Mouse (Mus musculus): ENCODE data around the gene Serpinb1a.
"Not testable (repeated sequence)": the region's sequence is repeated elsewhere in the genome, so short reads cannot be mapped to it uniquely, and the experiment has no call there.

The Serpinb1a gene

DNA sequence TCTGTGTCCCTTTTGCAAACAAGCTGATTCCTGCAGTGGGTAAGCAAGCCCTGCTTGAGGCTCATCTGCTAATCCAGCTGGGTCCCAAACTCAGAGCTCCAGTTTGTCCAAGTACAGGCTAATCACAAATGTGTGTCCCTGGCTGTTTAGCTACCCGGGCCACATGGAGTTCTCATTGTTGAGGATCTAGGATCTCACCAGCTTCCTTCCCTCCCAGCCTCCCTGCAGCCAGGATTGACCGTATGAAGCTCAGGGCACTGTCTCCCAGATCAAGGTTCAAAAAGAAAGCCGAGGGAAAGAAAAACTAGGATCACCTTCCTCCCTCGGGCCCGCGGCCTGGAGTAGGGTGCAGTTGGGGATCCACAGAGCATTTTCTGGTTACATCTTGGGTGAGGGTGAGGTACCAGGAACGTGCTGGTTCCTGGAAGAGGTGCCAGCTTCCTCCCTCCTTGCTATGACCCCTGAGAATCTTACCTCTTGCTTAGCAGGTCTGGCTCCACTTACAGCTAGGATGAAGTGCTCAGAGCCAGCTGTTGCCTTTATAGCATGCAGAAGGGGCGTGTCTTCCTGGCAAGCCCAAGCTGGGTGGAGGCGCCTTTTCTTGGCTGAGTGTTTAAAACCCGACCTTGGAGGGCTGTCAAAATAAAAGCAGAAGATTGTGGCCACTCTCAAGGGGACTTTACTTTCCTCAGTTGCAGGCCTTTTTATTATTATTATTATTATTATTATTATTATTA is at the start of gene Serpinb1a:
Gene Serpinb1a, minus strand, starts transcription at position 518 of the 737 bp plus-strand sequence.
- no peak for DNase-seq (ENCODE audit: low read depth, low spot score)

DNA sequence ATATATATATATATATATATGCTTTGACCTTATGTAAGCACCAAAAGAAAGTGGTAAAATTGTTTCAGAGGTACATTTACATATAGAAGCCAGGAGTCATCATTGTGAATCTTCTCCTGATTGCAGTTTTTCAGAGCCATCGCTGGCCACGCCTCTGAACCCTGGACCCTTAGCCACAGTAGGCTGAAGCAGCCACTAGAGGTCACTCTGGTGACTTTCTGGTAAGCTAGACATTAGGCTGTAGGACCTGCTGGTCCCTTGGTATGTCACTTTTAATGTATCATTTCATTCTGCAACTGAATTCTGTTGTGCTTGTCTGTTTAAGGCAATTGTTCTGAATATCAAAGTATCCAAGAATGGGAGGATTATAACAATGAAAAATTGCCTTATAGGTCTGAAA is 49.7 kb upstream of the Serpinb1a start:
- DNase-seq (ENCODE audit: low read depth, low spot score), result peak; percentile 78

DNA sequence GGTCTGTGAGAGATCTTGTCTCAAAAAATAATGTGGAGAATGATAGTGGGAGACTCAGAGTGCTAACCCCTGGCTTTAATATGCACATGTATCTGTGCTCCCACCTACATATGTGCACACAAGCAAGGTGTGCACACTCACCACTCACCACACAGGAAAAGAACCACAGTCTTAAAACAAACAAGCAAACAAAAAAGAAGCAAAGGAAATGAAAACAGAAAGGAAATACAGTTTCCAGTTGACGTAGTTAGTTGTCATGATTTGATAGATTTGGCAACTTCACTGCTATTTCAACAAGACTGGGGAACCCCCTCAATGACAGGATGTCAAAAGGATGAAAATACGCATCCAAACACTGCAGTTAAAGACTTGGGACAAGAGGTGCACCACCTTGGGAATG is 48.1 kb upstream of the Serpinb1a start:
- not testable (repeated sequence) for DNase-seq (ENCODE audit: low read depth, low spot score)

DNA sequence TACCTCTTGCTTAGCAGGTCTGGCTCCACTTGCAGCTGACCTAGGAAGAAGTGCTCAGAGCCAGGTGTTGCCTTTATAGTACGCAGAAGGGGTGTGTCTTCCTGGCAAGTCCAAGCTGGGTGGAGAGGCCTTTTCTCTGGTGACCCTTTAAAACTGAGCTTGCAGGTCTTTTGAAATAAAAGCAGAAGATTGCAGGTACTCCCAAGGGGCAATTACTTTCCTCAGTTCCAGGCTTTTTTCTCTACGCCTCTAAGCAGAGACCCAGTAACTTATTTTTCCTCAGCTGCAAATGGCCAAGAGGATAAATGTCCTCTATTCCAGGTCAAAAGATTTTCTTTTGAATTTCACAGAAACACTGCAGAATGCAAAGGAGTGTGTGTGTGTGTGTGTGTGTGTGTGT is 47.1 kb upstream of the Serpinb1a start, which contains the start of gene Serpinb1c:
Gene Serpinb1c, minus strand, starts transcription at position 101 of the 400 bp plus-strand sequence.
- DNase-seq (ENCODE audit: low read depth, low spot score), result no peak

DNA sequence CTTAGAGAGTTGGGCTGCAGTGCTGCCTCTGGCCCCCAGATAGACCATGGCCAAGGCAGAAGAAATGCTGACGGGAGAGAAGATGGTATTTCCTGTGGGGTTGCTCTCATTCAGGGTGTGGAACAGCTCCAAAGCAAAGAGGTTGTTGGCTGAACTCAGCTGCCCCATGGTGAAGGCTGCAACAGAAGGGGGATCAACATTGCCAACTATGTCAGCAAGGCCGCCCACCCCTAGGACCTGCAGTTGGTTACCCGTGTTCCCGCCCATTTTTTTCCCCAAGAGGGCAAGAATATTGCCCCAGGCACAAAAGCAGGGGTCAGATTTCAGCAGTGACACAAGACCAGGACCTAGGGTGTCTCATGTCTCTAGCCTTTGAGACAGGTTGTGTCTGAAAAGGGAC is 45.9 kb upstream of the Serpinb1a start:
- DNase-seq (ENCODE audit: low read depth, low spot score), result no peak

DNA sequence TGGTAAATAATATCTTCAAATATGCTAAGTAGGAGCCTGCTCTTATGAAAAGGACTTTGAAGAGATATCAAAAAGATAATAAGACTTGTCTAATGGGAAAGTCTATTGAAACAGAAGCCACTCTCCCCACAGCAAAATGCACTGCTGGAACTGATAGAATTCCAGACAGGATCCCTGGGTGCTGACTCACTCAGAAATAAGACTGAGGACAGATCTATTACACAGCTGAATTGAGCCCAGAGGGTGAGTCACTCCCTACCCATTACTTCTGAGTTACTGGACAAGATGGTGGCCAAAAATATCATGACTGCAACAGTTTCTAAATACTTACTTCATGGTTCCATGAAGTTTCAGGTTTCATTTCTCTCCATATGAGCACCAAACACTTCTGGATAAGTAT is 33.8 kb upstream of the Serpinb1a start:
- no peak for DNase-seq (ENCODE audit: low read depth, low spot score)

DNA sequence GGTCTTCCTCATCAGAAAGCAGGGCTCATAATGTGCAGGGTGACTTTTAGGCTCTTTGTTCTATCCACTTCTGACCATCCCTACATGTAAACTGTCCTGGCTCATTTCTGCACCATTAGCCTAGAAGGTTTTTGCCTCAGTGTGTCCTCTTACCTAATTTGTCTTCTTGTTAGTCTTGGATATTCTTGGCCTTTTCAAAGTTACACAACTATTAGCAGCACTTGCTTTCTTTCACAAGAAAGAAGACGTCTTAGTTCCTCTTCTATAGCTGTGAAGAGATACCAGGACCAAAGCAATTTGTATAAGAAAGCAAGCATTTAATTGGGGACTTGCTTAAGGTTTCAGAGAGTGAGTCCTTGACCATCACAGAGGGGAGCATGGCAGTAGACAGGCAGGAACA is 22.9 kb upstream of the Serpinb1a start:
- no peak for DNase-seq (ENCODE audit: low read depth, low spot score)

DNA sequence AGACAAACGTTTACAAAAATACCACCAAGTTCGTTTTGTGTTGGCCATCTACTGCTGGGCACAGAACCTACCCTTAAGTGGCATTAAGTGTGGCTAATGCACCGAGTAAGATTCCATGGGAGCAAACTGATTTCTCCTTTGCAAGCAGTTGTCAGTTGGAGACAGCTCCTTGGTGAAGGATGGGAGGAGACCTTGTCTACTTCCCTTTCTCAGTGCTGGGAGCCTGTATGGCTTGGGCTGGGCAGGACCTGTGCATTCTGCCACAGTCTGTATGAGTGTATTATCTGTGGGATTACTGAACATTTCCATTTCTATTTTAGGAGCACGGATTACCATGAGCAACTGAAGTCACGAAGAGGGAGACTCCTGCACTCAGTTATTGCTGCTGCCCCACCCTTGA is 17.9 kb upstream of the Serpinb1a start:
- DNase-seq (ENCODE audit: low read depth, low spot score), result no peak

DNA sequence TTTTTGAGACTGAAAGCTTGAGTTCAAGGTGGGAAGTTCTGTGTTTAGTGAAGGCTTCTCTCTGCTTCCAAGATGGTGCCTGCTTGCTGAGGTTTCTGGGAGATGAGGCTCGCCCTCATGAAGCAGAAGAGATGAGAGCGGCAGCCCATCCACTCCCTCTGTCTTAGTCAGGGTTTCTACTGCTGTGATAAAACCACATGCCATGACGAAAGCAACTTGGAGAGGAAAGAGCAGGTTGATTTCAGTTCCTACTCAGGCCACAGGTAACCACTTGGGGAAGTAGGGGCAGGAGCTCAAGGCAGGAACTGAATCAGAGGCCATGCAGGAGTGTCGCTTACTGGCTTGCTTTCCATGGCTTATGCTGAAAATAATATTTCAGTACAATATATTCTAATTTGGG is 17.2 kb upstream of the Serpinb1a start:
- DNase-seq (ENCODE audit: low read depth, low spot score), result peak; percentile 53

DNA sequence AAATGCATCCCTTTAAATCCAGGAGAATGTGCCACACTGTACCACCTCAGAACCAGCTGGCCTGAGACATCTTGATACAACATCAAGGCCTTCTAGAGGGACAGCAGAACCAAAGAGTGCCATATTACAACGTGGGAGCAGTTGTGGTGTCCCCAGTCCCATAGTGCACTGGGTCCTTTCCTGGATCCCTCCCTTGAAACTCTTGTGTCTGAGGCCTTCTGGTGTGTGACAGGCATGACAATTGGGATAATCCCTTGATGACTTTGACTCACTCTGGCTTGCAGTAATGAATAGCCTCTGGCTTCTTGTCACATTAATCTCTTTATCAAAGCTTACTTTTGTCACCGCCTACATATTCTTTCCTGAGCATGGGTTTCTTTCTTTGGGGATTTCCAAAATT is 16.0 kb upstream of the Serpinb1a start:
- no peak for DNase-seq (ENCODE audit: low read depth, low spot score)

DNA sequence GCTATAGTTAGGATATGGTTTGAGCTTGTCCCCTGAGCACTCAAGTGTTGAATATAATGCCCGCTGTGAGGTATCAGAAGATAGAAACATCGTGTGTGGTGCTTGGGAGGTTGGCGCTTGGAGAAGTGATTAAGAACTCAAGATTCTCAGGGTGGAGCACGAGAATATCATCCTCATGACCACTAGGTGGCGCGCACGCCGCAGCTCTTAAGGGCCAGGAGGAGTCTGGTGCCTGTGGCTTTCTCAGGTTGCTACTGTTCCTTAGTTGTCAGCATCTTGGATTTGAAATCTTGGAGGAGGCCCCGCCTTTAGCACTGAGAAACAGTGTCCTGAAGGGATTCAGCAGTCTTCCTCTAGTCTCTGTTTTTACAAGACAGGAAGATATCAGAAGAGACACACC is 15.5 kb upstream of the Serpinb1a start:
- peak; percentile 78 for DNase-seq (ENCODE audit: low read depth, low spot score)

DNA sequence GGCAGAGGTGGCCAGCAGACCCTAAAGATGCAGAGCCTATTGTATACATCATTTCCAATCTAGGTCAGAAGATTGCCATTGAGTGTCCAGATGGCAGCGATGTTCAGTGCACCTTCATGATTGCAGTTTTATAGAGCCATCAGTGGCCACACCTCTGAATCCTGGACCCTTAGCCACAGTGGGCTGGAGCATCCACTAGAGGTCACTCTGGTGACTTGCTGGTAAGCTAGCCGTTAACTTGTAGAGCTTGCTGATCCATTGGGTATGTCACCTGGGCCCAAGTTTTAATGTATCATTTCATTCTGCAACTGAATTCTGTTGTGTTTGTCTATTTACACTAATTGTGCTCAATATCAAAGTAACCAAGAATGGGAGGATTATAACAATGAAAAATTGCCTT is 14.6 kb upstream of the Serpinb1a start:
- DNase-seq (ENCODE audit: low read depth, low spot score), result peak; percentile 32

DNA sequence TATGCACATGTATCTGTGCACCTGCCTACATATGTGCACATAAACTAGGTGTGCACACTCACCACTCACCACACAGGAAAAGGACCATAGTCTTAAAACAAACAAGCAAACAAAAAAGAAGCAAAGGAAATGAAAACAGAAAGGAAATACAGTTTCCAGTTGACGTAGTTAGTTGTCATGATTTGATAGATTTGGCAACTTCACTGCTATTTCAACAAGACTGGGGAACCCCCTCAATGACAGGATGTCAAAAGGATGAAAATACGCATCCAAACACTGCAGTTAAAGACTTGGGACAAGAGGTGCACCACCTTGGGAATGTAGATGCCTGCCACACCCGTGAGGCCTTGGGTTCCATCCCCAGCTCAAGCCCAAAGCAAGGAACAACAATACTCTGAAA is 13.5 kb upstream of the Serpinb1a start:
- DNase-seq (ENCODE audit: low read depth, low spot score), result not testable (repeated sequence)

DNA sequence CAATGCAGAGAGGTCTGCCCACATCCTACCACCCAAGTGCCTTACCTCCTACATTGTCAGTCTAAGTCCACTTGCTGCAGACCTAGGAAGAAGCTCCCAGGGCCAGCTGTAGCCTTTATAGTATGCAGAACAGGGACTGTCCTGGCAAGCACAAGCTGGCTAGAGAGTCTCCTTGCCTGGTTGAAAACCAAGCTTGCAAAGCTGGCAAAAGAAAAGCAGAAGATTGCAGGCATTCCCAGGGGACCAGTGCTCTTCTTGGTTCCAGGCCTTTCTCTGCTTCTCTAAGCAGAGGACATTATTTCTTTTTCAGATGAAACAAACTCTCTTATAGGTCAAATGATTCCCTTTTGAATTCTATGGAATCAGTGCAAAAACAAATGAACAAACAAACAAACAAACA is 12.5 kb upstream of the Serpinb1a start:
- DNase-seq (ENCODE audit: low read depth, low spot score), result no peak

DNA sequence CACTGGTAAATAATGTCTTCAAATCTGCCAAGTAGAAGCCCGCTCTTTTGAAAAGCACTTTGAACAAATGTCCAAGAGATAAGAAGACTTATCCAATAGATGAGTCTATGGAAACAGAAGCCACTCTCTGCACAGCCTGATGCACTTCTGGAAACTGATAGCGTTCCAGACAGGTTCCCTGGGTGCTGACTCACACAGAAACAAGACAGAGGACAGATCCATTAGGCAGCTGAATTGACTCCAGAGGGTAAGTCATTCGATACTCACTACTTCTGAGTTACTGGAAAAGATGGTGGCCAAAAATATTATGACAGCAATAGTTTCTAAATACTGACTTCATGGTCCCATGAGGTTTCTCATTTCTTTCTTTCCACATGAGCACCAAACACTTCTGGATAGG is 9.8 kb upstream of the Serpinb1a start:
- no peak for DNase-seq (ENCODE audit: low read depth, low spot score)

DNA sequence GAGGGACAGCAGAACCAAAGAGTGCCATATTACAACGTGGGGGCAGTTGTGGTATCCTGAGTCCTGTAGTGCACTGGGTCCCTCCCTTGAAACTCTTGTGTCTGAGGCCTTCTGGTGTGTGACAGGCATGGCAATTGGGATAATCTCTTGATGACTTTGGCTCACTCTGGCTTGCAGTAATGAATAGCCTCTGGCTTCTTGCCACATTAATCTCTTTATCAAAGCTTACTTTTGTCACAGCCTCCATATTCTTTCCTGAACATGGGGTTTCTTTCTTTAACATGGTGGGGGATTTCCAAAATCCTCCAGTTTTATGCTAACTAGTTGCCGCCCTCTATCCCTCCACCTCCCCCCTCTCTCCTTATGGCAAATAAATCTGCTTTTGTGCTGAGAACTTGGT is 2.1 kb upstream of the Serpinb1a start:
- DNase-seq (ENCODE audit: low read depth, low spot score), result no peak

DNA sequence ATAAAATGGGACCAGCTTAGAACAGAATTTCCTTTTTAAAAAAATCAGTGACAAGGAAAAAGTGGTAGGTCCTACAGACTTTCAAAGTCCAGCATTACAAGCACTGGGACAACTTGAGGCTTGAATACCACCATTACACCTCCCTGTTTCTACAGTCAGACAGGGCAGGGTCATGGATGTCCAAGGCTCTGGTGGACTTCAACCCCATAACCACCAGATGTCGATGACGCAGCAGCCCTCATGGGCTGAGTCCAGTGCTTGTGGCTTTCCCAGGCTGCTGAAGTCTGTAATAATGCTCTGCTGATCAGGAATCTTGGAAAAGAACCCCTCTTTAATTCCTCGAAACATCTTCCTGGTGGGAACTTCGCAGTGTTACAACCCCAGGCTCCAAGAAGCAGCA is 1.6 kb upstream of the Serpinb1a start:
- no peak for DNase-seq (ENCODE audit: low read depth, low spot score)

DNA sequence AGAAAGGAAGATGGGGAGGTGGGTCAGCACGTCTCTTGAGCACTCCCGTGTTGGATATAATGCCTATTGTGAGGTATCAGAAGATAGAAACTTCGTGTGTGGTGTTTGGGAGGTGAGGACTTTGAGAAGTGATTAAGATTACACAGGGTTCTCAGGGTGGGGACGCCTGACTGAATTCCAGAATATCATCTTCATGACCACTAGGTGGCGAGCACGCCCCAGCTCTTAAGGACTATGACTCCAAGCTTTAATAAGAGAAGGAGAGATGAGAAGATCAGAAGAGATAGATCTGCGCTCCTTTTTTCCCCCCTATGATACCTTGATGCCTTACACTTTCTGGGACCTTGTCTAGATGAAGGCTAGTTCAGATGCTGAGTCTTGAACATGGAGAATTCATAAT is 982 bp upstream of the Serpinb1a start:
- peak; percentile 67 for DNase-seq (ENCODE audit: low read depth, low spot score)

DNA sequence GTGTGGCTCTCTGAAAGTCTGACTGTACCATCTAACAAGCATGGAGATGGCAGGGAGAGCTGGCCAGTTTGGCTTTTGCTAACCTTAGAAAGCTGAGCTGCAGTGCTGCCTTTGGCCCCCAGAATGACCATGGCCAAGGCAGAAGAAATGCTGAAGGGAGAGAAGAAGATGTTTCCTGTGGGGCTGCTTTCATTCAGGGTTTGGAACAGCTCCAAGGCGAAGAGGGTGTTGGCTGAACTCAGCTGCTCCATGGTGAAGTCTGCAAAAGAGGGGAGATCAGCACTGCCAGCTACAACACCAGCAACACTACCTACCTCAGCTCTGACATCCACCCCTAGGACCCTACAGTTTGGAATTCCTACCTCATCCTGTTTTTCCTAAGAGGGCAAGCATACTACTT is 829 bp downstream of the Serpinb1a start:
- no peak for DNase-seq (ENCODE audit: low read depth, low spot score)

DNA sequence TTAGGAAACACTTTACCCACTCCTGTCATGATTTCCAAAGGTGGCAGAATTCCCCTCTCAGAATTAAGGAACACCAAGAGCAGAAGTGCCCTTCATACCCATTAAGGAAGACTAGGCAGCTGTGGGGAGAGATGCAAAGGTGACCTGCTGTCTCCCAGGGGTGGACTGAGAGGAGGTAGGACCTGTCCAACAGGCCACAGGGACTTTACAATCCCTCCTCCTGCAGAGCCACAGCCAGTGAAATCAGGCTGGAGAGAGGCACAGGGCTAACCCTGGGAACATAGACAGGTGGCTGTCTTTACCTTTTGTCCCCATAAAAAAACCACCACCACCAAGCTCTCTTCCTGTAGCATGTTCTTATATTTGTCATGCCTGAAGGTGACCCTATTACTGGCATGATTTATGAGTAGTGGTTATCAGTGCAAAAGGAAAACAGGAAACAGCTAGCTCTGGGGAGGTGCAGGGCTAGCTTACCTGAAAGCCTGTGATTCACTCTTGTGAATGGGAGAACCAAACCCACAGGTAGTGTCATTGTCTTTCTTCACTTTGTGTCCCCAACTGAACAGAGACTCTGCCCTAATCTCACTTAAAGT is 1.4 kb downstream of the Serpinb1a start:
- DNase-seq (ENCODE audit: low read depth, low spot score), result peak; percentile 41

DNA sequence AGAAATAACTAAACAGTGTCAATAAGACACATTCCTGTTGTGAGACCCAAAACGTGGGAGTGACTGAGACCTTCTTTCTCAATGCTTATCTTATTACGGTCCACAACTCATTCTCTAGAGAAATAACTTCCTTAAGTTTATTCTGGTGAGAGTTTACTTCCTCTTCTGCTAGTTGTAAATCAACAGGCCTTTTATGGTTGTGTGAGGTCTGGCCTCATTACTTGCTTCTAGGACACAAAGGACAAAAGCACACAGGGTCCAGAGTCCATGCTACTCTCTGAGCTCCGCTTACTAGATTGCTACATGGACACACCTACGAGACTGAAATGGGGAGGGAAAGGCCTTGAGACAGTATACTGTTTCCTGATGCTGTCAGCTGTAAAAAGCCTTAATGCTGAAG is 1.9 kb downstream of the Serpinb1a start:
- DNase-seq (ENCODE audit: low read depth, low spot score), result peak; percentile 59

DNA sequence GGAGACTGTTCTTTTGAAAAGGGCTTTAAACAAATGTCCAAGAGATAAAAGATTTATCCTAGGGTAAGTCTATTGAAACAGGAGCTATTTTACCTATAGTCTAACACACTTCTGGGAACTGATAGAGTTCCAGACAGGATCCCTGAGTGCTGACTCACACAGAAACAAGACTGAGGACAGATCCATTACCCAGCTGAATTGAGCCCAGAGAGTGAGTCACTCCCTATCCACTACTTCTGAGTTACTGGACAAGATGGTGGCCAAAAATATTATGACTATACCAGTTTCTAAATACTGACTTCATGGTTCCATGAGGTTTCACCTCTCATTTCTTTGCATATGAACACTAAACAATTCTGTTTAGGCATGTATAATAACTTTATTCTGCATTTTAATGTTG is 4.8 kb downstream of the Serpinb1a start:
- no peak for DNase-seq (ENCODE audit: low read depth, low spot score)

DNA sequence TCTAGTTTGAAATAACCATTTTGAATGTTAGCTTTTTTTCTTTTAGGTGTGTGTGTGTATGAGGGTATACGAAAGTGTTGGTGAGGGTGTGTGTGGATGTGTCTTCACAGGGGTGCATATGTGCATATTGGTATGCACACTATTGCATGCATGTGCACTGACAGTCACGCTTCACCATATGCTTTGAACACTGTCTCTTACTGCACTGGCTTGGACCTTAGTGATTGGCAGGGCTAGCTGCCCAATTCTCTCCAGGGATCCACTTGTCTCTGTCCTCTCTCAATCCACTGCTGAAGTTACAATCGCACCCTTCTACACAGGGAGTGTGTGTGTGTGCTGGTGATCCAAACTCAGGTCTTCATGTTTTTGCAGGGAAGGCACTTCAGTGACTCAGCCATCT is 9.6 kb downstream of the Serpinb1a start:
- DNase-seq (ENCODE audit: low read depth, low spot score), result no peak

DNA sequence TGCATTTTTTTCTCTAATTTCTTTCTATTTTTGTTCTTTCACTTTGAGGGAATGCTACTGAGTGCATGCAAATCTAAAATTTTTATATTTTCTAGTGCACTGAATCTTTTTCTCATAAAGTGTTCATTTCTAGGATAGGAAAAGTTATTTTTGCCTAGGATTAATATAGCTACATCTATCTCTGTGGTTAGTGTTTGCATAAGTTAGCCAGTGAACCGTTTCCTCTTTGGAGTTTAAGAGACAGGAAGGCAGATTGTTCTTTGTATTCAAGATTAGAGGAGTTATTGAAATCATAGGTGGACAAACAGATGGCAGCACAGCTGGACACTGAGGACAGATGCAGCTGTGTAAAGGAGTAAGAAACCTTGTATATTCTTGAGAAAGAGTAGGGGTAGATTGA is 11.7 kb downstream of the Serpinb1a start:
- no peak for DNase-seq (ENCODE audit: low read depth, low spot score)

All from A20 (cell line).